Mouse (Mus musculus) kidney, adult 2 months (tissue): ENCODE measurements at regions not wholly inside any gene's neighbourhood (a gene's known extent, or its start where the extent isn't known, plus 50 kb on each side); places are given as distances from the start of the nearest gene placed in this dataset.

Experiments
- CTCF ChIP-seq: fragments of 200-500 bp; conservative IDR thresholded peaks from 2 replicates; pipeline ENCODE4 v1.5.1; 2011; ENCODE audit warnings: low read depth, mild to moderate bottlenecking, control low read depth, low read length, moderate library complexity, mixed read lengths; ENCODE audit not compliant: insufficient read depth, insufficient read length
- POLR2A ChIP-seq: fragments of 200-500 bp; IDR thresholded peaks from one replicate; pipeline ENCODE4 v1.6.1; 2011; ENCODE audit warnings: low read depth, low read length, control low read depth

DNA sequence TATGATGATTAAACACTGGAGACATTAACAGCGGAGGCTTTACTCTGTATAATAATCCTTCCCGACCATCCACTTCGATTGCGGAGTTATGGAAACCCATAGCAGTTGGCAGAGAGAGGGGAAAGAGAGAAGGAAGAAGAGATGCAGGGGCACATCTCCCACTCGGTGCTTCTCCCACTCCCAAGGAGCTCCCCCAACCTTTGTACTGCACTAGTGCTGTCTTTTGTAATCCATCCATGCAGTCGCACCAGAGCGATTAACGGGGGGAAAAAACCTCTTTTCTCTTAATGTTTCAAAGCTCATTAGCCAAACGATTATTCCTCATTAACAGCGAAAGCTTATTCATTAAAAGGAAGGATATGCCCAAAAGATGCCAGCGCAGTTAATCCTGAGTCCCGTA, 244.6 kb upstream of the Pmfbp1 start:
- TF ChIP-seq POLR2A (no peak), CTCF (no peak)
